Mouse (Mus musculus) layer of hippocampus, adult 8-10 months (tissue): ENCODE results near the gene Olfr1161. TPM values are rescaled to one million over a fixed set of nuclear protein-coding genes. Genes with fewer than 3 reads are reported as not detected.
"Not testable (repeated sequence)": the region's sequence is repeated elsewhere in the genome, so short reads cannot be mapped to it uniquely, and the experiment has no call there.

Experiments
- DNase-seq, 2 experiments: peaks; one replicate each; pipeline ENCODE4 v3.0.0; 2022; ENCODE audit warnings: low spot score in 2 of 2
- total RNA-seq, 4 experiments: library from RNA; stranded (reverse); gene quantifications; 2 replicates each; pipeline ENCODE4 v1.2.4; 2022

Olfr1161 gene
- not detected for total RNA-seq

DNA sequence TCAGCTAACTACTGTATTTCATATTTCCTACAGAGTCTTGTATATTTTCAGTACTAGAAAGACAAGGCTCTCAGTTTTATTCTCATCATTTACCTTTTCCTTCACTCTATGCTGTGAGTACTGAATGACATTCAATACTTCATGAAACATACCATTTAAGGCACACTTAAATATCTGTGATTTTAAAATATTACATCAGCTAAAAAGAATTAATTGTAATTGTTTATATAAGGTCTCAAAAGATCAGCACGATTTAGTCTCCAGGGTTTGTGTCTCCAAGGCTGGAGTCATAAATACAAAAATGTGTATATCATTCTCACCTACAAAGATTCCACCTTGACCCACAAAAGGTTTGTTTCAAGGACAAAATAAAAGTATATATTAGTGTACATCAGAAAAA, at the start of gene Olfr1161:
Gene Olfr1161 (plus strand): TSS at position 301 of the 400 bp plus-strand sequence.
- DNase-seq: not testable (repeated sequence)

DNA sequence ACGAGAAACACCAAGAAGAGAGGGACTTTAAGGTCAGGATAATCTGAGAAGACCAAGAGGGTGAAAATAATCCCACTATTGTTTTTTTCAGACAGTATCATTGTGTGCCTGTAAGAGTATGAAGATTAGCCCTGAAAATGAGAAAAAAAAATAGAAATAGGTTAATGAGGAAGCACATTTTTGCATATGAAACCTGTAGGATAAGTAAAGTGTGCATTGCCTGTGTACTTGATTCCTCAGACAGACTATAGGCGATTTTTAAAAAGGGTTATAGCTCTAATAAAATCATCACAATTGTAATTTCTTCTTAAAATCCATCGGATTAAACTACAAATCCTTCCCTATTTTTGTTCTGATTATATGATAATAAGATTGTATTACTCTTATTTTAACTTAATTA, 48.0 kb upstream of the Olfr1161 start, which contains the start of gene Olfr74:
Gene Olfr74 (minus strand): TSS at position 101 of the 400 bp plus-strand sequence.
- DNase-seq: no peak

DNA sequence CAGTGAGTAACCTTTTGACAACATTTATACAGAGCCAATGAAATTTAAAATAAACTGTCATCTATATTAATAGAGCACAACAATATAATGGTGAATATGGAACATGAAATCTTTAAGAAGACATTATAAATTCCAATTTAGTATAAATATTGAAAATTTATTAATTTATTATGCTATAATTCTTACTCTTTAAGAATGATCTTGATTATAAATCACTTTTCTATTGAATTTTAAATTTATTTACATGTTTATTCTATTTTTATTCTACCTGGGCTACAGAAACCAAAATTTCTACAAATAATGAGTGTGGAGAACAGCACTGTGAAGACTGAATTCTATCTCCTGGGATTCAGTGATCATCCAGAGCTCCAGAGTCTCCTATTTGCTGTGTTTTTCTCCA, 32.8 kb upstream of the Olfr1161 start, which contains the start of gene Olfr1158:
Gene Olfr1158 (plus strand): TSS at position 301 of the 400 bp plus-strand sequence.
- no peak for DNase-seq

DNA sequence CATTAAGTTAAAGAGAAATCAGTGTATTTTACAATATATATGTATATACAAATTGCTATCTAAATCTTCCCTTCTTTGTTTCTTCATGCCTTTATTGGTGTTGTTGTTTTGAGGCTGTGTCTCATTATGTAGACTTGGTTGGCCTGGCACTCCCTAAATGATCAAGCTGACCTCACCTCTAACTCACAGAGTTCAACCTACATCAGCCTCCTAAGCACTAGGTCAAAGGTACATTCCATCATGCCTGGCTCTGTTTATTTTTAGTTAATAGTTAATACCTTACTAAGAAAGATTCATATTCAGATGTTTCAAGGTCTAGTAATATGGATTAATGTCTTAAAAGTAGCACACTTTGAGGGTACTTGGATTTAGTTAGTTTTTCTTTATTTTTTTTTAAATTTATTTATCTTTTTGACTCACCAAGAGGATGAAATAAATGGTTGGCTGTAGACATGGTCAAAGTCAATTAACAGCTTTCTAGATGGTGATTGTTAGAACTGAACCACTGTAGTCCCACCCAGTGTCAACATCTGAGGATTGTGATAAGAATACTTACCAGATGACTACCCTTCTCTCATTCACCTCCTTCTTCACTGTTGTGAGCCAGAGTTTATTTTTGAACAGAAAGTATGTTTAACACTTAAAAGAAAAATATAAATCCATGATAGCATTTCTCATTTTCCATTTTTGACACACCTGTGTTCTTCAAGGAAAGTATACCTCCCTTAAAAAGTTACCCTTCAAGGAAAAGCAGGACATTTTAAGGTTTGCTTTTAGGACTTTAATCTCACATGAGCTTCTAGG, 14.9 kb upstream of the Olfr1161 start, which contains the start of gene Olfr1160:
Gene Olfr1160 (minus strand): TSS at position 754 of the 804 bp plus-strand sequence.
- DNase-seq: no peak

DNA sequence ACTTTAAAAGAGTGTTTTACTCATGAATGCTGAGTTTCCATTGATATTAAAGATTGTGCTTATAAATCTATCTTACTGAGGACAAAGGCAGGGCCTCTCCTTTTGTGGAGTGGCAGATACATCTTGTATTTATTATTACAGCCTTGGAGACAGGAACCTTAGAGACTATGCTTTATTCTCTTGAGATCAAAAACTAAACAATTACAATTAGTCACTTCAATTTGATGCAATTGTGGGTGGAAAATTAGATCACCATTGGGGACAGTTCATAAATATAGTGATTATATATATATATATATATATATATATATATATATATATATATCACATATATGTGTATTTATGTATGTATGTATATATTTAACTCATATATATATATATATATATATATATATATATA, 15.0 kb downstream of the Olfr1161 start, which contains the start of gene Olfr73:
Gene Olfr73 (minus strand): TSS at position 101 of the 400 bp plus-strand sequence.
- no peak for DNase-seq

DNA sequence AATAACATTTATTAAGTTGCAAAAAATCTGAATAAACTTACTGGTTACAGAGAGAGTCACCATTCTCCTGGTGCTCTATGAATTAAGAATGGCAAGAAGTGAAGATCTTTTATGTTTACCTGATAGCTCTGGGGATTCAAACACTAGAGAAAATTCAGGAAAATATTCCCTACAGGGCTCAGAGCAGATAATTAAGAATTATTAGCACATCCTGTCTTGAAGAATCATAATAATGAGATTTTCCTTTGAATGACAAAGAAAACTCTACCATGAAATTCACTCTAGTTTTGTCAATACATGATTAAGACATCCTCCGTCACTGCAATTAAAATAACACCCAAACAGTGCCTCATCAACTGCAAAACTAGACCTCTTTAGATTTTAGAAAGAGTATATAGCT, 28.5 kb downstream of the Olfr1161 start, which contains the start of gene Olfr1162:
Gene Olfr1162 (minus strand): TSS at position 101 of the 400 bp plus-strand sequence.
- no peak for DNase-seq

DNA sequence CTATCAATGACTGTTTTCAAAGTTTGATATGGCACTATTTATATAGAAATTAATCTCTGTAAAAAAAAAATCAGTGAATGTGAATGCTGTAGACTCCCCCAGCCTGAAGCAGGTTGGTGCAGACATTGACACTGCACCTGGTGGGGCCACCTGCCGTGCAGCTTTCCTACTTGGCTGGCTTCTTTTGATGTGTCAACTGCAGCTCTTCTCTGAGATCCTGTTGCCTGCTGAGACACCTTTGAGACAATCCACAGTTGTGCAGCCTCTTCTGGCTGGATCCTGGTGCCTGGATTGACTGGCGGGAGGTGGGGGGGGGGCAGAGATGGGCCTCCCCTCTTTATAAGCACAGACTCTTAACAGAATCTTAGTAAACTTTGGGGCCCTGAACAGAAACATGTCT, 41.0 kb downstream of the Olfr1161 start:
- no peak for DNase-seq

DNA sequence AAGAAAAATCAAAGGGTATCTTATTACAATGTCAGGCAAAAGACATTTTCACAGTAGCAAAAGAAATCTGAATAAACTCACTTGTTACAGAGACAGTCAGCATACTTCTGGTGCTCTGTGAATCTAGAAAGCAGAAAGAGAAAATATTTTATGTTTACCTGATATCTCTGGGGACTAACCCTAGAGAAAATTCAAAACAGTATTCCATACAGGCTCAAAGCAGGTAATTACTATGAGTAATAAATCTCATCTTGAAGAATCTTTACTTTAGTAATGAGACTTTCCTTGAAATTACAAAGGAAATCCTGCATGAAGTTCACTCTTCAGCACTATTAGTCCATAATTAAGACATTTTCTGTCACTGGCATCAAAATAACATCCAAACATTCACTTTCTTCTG, 49.2 kb downstream of the Olfr1161 start, which contains the start of gene Olfr1163:
Gene Olfr1163 (minus strand): TSS at position 101 of the 400 bp plus-strand sequence.
- no peak for DNase-seq

Other genes with a start within 250 kb of the Olfr1161 start
- not detected for gene Olfr152, start 243.3 kb upstream of the Olfr1161 start, total RNA-seq
- gene Olfr1143, start 222.2 kb upstream of the Olfr1161 start, total RNA-seq: not detected
- gene Olfr1145, start 213.0 kb upstream of the Olfr1161 start, total RNA-seq: not detected
- not detected for gene Olfr1148, start 192.2 kb upstream of the Olfr1161 start, total RNA-seq
- gene Olfr1150-ps1, start 178.8 kb upstream of the Olfr1161 start, total RNA-seq: not detected
- not detected for gene Olfr1151, start 166.9 kb upstream of the Olfr1161 start, total RNA-seq
- not detected for gene Olfr1152, start 156.3 kb upstream of the Olfr1161 start, total RNA-seq
- not detected for gene Olfr1153, start 127.8 kb upstream of the Olfr1161 start, total RNA-seq
- not detected for gene Olfr1154, start 117.6 kb upstream of the Olfr1161 start, total RNA-seq
- gene Olfr1155, start 77.6 kb upstream of the Olfr1161 start, total RNA-seq: not detected
- gene Olfr1156, start 69.7 kb upstream of the Olfr1161 start, total RNA-seq: not detected
- gene Olfr1157, start 54.5 kb upstream of the Olfr1161 start, total RNA-seq: not detected
- gene Olfr74, start 48.1 kb upstream of the Olfr1161 start, total RNA-seq: not detected
- gene Olfr1158, start 32.7 kb upstream of the Olfr1161 start, total RNA-seq: not detected
- not detected for gene Olfr1160, start 14.5 kb upstream of the Olfr1161 start, total RNA-seq
- gene Olfr73, start 14.9 kb downstream of the Olfr1161 start, total RNA-seq: not detected
- gene Olfr1162, start 28.4 kb downstream of the Olfr1161 start, total RNA-seq: not detected
- not detected for gene Olfr1163, start 49.1 kb downstream of the Olfr1161 start, total RNA-seq
- gene Olfr1164, start 71.2 kb downstream of the Olfr1161 start, total RNA-seq: not detected
- gene Olfr1166, start 105.5 kb downstream of the Olfr1161 start, total RNA-seq: not detected
- gene Olfr1167, start 132.4 kb downstream of the Olfr1161 start, total RNA-seq: not detected
- not detected for gene Olfr1168, start 159.1 kb downstream of the Olfr1161 start, total RNA-seq
- not detected for gene Olfr1170, start 205.6 kb downstream of the Olfr1161 start, total RNA-seq